Mouse (Mus musculus) sigmoid colon, adult 10 weeks (tissue): ENCODE results near the gene Csnk2b. TPM values are rescaled to one million over a fixed set of nuclear protein-coding genes. Genes with fewer than 3 reads are reported as not detected.

Experiments
- polyA plus RNA-seq: library from polyadenylated mRNA; stranded (reverse); fragments of 350-450 nt; fragmentation: Illumina TruSeq; extraction: RNeasy Lipid Tissue Mini Kit (QIAGEN cat#74804); gene quantifications from one replicate; pipeline ENCODE4 v1.2.3, GENCODE M21; 2014; ENCODE audit warnings: low read depth, low replicate concordance

Csnk2b gene
- 96.9 TPM for polyA plus RNA-seq

DNA sequence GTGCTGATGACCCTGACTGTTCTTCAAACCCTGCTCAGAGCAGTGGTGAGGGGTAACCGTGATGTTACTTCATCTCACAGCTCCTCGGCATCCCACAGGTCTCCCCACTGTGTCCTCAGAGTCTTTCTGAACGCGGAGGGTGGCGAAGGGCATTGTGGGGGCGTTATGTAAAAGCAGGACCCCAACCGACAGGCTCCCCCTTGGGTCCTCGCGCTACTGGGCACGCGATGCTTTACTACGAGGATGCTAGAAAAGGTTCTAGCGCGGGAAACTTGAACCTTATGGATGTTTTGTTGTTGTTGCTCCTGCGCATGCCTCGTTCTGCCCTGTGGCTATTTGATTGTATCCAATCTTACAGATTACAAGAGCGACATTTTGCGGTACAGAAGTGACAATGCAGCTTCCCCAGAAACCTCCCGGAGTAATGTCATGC lies at the start of gene Csnk2b:
Gene Csnk2b (minus strand): TSS at position 183 of the 433 bp plus-strand sequence.

DNA sequence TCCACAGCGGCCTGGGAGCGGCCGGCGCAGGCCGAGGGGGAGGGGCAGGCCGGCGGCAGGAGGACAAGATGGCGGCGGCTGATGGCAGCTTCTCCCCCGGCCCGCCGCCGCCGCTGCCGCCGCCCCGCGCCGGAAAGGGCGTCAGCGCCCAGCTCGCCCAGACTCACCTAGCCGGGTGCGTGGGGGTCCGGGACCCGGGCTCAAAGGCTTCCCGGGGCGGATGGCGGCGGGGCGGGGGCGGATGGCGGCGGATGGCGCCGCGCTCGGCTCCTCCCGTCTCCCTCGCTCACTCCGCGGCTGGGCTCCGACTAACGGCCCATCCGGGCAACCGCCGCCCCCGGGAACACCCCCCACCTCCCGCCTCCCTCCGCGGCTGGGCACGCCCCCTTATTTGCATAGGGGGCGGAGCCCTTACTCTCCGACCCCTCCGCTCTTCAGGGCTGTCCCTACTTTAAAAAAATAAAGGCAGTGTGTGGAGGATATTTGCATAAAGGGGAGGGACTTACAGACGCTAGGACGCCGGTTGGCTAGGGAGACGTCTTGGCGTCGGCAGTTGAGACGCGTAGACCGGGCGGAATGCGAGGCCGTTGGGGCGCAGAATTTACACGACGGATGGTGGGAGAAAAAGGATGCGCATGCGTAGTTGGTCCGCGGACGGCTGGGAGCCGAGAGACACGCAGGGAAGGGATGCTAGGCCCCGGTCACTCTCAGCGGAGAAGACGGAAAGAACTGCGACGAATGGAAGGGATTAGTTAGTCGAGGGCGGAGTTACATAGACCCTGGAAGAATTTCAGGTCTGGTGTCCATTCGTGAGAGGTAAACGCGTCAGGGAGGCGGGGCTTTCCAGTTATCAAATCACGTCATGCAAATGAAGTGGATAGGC lies 43.0 kb upstream of the Csnk2b start, which contains the start of gene Prrc2a:
Gene Prrc2a (minus strand): TSS at position 330 of the 883 bp plus-strand sequence.

DNA sequence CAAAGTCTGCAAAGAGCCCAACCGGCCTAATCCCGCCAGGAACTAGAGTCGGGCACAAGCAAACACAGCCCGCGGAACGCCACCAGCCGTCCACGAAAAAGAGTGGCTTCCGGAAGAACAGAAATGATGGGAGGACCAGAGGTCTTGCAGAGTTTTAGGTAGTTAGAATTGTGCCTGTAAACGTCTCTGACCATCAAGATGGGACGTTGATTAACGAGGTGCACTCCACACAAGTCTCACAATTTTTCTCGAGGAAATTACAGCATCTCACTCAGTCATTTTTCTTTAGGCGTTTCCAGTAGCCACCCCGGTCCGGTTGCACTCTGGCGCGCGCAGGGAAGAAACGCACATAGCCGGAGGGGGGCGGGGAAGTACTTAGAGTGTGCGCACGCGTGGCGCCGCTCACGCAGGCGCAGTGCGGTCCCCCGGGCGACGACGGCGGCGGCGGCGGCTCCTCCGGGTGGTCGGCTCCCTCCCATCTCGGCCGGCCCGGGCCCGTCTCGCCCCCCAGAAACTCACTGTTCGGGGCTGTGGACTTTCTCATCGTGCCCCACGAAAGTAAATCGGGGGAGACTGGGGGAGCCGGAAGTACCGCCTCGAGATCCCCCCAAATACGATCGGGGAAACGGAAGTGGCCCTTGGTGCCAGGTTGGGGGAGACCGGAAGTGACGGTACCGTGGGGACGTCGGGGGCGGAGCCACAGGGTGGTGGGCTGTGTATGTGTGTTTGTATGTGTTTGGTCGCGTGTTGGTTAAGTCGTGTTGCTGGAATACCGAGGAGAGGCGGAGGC lies 13.1 kb upstream of the Csnk2b start, which contains the start of gene Bag6:
Gene Bag6 (plus strand): TSS at position 378 of the 790 bp plus-strand sequence.

DNA sequence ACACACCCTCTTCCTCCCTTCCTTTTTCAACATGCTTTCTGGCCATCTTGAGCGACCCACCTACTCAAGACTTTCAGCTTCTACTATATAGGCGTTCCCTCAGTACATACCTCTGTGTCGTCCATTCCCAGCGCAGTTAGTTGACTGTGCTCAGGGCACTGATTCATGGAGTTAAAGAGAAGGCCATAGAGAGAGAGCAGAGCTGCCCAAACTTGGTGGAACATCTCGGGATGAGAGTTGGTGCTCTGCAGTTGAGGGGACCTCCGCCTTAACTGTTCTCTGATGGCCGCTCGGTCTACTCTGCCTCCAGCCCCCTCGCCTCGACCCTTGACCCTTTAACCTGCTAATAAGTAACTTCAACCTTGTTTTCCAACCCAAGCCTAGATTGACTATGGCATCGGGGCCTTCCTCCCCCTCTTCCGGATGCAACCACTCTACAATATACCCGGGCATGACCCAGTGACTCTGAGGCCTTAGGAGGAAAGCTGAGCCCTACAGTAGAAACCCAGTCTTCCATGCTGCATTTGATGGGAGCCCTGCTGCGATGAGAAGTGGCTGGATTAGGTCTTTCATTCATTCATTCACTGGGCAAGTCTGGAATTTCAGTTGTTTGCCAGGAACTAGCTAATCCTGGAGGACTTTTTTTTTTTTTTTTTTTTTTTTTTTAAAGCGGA lies 9.8 kb upstream of the Csnk2b start, which contains the start of gene Apom:
Gene Apom (minus strand): TSS at position 551 of the 674 bp plus-strand sequence.

DNA sequence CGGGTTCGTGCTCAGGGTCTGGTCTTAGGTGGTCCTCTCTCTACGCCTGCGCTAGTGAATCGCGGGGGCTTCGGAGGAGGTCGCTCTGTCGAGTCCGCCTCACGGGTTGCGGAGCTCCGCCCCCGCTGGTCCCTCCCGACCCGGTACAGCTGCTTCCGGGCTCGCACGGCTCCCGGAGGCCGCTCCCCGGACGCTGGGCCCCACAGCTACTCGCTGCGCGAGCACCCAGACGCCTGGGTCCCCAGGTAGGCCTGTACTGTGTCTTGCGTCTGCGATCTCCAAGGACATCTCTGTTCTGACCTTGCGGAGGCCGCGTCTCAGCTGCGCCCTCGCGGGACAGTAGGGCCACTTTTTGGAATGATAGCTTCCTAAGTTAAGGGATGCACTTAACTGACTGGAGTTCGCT lies 4.4 kb upstream of the Csnk2b start, which contains the start of gene D17H6S53E:
Gene D17H6S53E (plus strand): TSS at position 168 of the 406 bp plus-strand sequence.

DNA sequence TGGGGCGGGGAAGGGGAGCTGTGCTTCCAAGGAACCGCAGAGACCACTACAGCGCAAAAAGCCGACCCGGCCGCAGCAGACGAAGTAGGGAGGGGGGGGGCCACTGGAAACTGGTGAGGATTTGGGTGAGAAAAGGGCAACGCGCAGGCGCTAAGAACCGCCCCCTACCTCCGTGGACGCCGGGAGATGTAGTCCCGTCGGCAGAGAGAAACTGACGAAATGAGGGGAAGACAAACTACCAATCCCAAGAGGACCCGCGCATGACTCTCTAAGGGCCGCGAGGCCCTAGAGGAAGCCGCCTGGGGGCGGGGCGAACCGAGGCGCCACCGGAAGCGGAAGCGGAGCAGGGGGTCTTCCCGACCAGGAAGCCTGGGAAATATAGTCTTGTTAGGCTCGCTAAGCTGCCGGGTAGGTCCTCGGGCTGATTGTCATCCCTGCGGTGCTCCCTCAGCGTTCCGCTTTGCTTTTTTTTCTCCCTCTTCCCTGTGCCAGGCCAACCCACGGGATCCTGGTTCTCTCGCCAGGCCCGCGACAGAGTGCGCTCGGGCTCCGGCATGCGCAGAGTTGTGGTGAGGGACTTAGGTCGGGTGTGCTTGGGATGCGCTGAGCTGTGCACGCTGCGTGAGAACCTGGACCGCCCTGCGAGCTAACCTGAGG lies 582 bp downstream of the Csnk2b start, which contains the start of gene Gpank1:
Gene Gpank1 (plus strand): TSS at position 313 of the 657 bp plus-strand sequence.

DNA sequence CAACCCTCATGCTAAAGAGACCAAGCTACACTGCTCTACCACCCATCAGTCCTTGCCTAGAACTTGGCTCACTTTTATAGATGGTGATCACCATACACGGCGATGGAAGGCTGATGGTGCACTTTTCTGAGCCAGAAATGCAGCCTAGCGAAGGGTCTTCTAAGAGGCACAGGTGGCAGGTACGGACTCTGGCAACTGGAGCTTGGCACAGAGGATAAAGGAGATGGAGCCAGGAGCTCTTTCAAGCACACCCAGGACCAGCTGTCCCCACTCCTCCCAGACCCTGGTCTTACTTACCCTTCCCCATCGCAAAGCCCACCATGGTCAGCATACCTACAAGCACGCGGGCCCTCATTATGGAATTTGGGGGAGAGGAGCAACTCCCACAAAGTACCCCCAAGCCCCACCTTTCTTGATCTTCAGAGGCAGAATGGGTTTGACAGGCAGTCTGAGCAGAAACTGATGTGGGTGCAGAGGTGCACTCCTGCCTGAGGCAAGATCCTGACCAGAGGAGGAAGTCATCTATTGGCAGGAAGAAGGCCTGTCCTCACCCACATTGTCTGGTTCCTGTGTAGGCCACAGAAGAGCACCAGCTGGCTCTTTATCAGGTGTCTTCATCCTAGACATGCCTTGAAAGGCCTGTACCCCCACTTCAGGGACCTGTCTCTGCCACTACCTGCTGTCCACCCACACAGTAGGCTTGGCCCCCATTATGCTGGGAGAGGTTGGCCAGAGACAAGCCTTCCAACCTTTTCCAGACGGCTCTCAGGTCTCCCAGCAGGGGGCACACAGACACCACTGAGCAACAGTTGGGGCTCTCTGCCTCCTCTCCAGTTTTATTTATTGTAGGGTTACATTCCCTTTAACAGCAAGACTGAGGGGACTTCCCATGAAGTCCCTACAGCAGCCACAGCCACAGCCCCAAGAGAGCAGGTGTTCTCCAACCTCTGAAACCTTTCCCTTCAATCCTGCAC lies 6.5 kb downstream of the Csnk2b start, which contains the start of gene Ly6g5b:
Gene Ly6g5b (minus strand): TSS at position 383 of the 974 bp plus-strand sequence.

DNA sequence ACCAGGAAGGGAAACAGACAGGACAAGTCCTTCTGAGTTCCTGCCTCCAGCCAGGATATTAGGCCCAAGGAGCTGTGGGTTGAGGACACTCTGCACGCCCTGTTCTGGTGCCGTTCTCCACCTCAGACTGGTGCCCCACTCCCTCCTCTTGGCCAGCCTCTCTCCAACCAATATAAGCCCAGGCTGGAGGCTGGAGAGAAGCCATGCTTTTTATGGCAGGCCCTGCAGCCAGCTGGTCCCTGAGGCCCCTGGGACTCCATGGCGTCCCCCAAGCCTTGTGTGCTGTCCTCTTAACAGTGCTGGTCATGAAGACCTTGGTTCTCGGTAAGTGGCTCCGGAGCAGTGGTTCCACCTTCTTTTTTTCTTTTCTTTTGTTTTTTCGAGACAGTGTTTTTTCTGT lies 13.8 kb downstream of the Csnk2b start, which contains the start of gene Ly6g5c:
Gene Ly6g5c (plus strand): TSS at position 183 of the 400 bp plus-strand sequence.

DNA sequence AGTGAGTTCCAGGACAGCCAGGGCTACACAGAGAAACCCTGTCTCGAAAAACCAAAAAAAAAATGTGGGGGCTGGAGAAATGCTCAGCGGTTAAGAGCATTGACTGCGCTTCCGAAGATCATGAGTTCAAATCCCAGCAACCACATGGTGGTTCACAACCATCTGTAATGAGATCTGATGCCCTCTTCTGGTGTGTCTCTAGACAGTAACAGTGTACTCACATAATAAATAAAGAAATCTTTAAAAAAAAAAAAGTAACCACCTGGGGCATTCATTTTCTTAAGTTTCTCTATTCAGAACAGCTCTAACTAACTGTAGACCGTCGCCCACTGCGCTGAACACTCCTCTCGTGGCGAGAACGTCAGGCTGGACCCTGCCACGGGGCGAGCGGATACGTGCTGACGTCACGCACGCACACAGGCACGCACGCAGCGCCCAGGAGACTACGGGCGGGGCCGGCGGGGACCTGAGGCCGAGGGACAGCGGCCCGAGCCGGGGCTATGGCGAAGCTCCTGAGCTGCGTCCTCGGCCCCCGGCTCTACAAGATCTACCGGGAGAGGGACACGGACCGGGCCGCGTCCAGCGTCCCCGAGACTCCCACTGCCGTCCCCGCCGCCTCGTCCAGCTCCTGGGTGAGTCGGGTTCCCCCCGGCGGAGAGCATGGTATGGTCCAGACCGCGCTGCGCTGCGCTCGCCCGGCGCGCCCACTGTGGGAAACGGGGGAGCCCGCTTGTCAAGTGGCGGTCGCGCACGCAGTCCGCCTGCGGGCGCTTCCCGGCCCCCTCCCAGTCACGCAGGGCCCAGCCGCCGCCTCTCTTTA lies 32.8 kb downstream of the Csnk2b start, which contains the start of gene Abhd16a:
Gene Abhd16a (plus strand): TSS at position 439 of the 820 bp plus-strand sequence.

DNA sequence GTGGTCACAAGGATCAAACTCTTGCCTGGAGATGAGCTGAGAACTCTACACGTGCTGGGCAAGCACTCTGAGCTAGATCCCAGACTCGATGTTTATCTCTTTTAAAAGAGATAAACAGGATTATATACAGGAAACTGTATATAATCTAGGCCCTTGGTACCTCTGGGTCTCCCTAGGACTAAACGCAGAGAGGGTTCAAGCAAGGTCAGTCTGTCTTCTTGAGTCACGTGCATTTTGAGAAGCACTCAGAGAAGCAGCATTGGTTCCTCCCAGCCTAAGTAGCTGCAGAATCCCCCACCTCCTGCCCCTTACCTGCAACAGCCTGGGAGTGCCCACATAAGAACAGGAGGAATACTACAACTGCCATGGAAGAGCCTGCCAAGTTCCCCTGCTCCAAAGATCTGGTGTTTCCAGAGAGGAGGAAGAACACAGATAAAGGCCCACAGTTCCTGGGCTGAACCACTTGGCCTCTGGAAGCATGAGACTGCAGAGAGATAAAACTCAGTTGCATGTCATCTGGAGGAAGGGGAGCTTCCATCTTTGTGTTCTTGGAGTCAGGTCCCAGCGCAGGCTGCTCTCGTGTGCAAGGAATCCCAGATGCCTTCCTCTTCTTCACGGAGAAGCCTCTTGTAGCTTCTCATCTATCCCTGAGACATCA lies 36.5 kb downstream of the Csnk2b start, which contains the start of gene Ly6g6f:
Gene Ly6g6f (minus strand): TSS at position 403 of the 658 bp plus-strand sequence.

DNA sequence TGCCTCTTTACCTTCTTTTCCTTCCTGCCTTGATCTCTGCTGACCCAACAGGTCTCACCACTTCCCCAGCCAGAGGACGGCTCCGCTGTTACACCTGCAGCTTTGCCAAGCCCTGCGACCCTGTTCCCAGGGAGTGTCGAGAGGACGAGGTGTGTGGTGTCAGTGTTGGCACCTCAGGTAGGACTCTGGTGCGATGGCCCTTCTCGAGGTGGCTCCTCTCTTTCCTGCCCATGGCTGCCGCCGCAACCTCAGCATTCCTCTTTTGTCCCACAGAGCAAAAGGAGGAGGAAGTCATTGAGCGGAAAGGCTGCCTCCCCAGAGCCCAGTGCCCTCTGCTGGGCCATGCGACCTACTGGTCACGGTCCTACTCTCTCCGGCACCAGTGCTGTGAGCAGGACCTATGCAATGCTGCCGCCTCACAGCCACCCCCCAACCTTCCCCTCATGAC lies 44.0 kb downstream of the Csnk2b start, which contains the start of gene Ly6g6d:
Gene Ly6g6d (minus strand): TSS at position 280 of the 448 bp plus-strand sequence.

DNA sequence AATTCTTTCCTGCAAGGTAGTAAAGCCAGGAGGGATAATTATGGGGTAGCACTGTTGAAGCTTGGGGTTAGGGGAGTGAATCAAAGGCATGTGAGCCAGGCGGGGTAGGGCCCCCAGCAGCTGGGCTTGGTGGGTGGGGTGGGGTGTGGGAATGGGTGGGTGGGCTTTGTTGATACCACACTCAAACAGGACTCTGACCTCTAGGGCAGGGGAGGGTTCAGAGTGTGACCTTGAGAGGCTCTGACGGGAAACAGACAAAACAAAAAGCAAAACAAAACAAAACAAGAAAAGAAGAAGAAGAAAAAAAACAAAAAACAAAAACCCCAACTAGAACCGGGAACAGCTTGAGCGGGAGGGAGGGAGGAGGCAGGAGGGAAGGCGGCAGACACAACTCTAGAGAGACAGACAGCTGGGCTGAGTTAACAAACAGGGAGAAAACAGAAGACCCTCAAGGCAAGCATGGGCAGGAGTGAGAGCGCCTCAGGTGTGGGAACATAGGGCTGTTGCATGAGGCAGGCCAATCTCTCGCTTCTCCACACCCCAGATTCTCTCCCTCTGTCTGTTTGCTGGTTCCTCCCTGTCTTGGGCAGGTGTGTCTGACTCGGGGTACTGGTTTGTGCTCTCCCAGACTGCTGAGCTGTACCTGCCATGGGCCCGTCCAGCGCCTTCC lies 45.2 kb downstream of the Csnk2b start, which contains the start of gene Ly6g6e:
Gene Ly6g6e (plus strand): TSS at position 396 of the 670 bp plus-strand sequence.

Other genes with a start within 250 kb of the Csnk2b start
- 1.1 TPM for gene Zbtb12, start 242.6 kb downstream of the Csnk2b start, polyA plus RNA-seq
- 2.3 TPM for gene Gm20547, start 240.0 kb downstream of the Csnk2b start, polyA plus RNA-seq
- gene C2, start 223.8 kb downstream of the Csnk2b start, polyA plus RNA-seq, result 1.0 TPM
- 10.6 TPM for gene Ehmt2, start 223.6 kb downstream of the Csnk2b start, polyA plus RNA-seq
- gene Slc44a4, start 207.6 kb downstream of the Csnk2b start, polyA plus RNA-seq, result 32.3 TPM
- 15.5 TPM for gene Neu1, start 190.8 kb downstream of the Csnk2b start, polyA plus RNA-seq
- gene Hspa1b, start 162.8 kb downstream of the Csnk2b start, polyA plus RNA-seq, result 10.1 TPM
- not detected for gene Gm20481, start 152.1 kb downstream of the Csnk2b start, polyA plus RNA-seq
- 4.5 TPM for gene Hspa1a, start 149.9 kb downstream of the Csnk2b start, polyA plus RNA-seq
- 0.22 TPM for gene Hspa1l, start 149.3 kb downstream of the Csnk2b start, polyA plus RNA-seq
- gene Lsm2, start 140.2 kb downstream of the Csnk2b start, polyA plus RNA-seq, result 12.9 TPM
- gene Vars, start 121.1 kb downstream of the Csnk2b start, polyA plus RNA-seq, result 1.5 TPM
- 0.09 TPM for gene Vwa7, start 105.5 kb downstream of the Csnk2b start, polyA plus RNA-seq
- not detected for gene Sapcd1, start 94.0 kb downstream of the Csnk2b start, polyA plus RNA-seq
- gene Msh5, start 75.3 kb downstream of the Csnk2b start, polyA plus RNA-seq, result 2.5 TPM
- gene Clic1, start 72.1 kb downstream of the Csnk2b start, polyA plus RNA-seq, result 47.8 TPM
- not detected for gene Ddah2, start 63.0 kb downstream of the Csnk2b start, polyA plus RNA-seq
- 1.5 TPM for gene Ly6g6c, start 56.7 kb downstream of the Csnk2b start, polyA plus RNA-seq
- gene Mpig6b, start 55.9 kb downstream of the Csnk2b start, polyA plus RNA-seq, result 3.0 TPM
- gene Ly6g6e, start 45.2 kb downstream of the Csnk2b start, polyA plus RNA-seq, result 2.8 TPM
- gene Ly6g6d, start 44.0 kb downstream of the Csnk2b start, polyA plus RNA-seq, result not detected
- not detected for gene Ly6g6f, start 36.4 kb downstream of the Csnk2b start, polyA plus RNA-seq
- gene Abhd16a, start 32.8 kb downstream of the Csnk2b start, polyA plus RNA-seq, result 5.3 TPM
- gene Ly6g5c, start 13.8 kb downstream of the Csnk2b start, polyA plus RNA-seq, result not detected
- gene Ly6g5b, start 6.6 kb downstream of the Csnk2b start, polyA plus RNA-seq, result not detected
- 0.85 TPM for gene Gpank1, start 598 bp downstream of the Csnk2b start, polyA plus RNA-seq
- gene D17H6S53E, start 4.3 kb upstream of the Csnk2b start, polyA plus RNA-seq, result 2.2 TPM
- gene Apom, start 10.0 kb upstream of the Csnk2b start, polyA plus RNA-seq, result not detected
- 16.8 TPM for gene Bag6, start 13.1 kb upstream of the Csnk2b start, polyA plus RNA-seq
- 12.8 TPM for gene Prrc2a, start 42.8 kb upstream of the Csnk2b start, polyA plus RNA-seq
- 7.7 TPM for gene Aif1, start 54.0 kb upstream of the Csnk2b start, polyA plus RNA-seq
- not detected for gene Lst1, start 66.4 kb upstream of the Csnk2b start, polyA plus RNA-seq
- gene Ltb, start 72.4 kb upstream of the Csnk2b start, polyA plus RNA-seq, result not detected
- 0.35 TPM for gene Tnf, start 80.0 kb upstream of the Csnk2b start, polyA plus RNA-seq
- gene Lta, start 83.3 kb upstream of the Csnk2b start, polyA plus RNA-seq, result 0.54 TPM
- gene Gm16181, start 98.8 kb upstream of the Csnk2b start, polyA plus RNA-seq, result not detected
- gene Atp6v1g2, start 111.6 kb upstream of the Csnk2b start, polyA plus RNA-seq, result 8.0 TPM
- gene Nfkbil1, start 113.7 kb upstream of the Csnk2b start, polyA plus RNA-seq, result not detected
- 10.4 TPM for gene Ddx39b, start 119.7 kb upstream of the Csnk2b start, polyA plus RNA-seq
- gene H2-D1, start 140.7 kb upstream of the Csnk2b start, polyA plus RNA-seq, result 76.9 TPM
- 45.4 TPM for gene H2-Q1, start 198.4 kb upstream of the Csnk2b start, polyA plus RNA-seq
- gene H2-Q2, start 220.2 kb upstream of the Csnk2b start, polyA plus RNA-seq, result 288 TPM